Mouse (Mus musculus) liver, embryonic 11.5 days (tissue): Measurements from ENCODE around the gene Ciart. TPM values are rescaled to one million over a fixed set of nuclear protein-coding genes. Genes with fewer than 3 reads are reported as not detected.

Source experiments
- ATAC-seq: fragments of 200-750 bp; cut with Nextera tagmentation; replicated peaks from 2 replicates; pipeline ENCODE4 v1.8.0; 2017; ENCODE audit warnings: moderate number of reproducible peaks, mild to moderate bottlenecking, moderate TSS enrichment, moderate library complexity; ENCODE audit not compliant: low FRiP score
- DNase-seq: peaks from one replicate; pipeline ENCODE4 v3.0.0-alpha.2; 2017; ENCODE audit warnings: low spot score
- H3K27ac ChIP-seq: fragments of 300-500 bp; sonication (generic); 2 replicates; pipeline ENCODE4 v1.5.1; 2014; ENCODE audit warnings: mild to moderate bottlenecking, low read depth, low read length, control low read depth
- H3K27me3 ChIP-seq: fragments of 300-500 bp; sonication (generic); replicated peaks from 2 replicates; pipeline ENCODE4 v1.6.1; 2014; ENCODE audit warnings: low read length, mixed read lengths; ENCODE audit not compliant: control insufficient read depth, insufficient read depth
- H3K36me3 ChIP-seq: fragments of 300-500 bp; sonication (generic); 2 replicates; pipeline ENCODE4 v1.6.1; 2014; ENCODE audit warnings: mild to moderate bottlenecking, low read length, moderate library complexity, mixed read lengths; ENCODE audit not compliant: control insufficient read depth, insufficient read depth
- H3K4me1 ChIP-seq: fragments of 300-500 bp; sonication (generic); replicated peaks from 2 replicates; pipeline ENCODE4 v1.6.1; 2014; ENCODE audit warnings: low read length, mixed read lengths; ENCODE audit not compliant: control insufficient read depth, insufficient read depth
- H3K4me2 ChIP-seq: fragments of 300-500 bp; sonication (generic); 2 replicates; pipeline ENCODE4 v1.6.1; 2014; ENCODE audit warnings: mild to moderate bottlenecking, control low read depth, moderate library complexity
- H3K4me3 ChIP-seq: fragments of 300-500 bp; sonication (generic); 2 replicates; pipeline ENCODE4 v1.5.1; 2014; ENCODE audit warnings: low read depth, low read length, control low read depth
- H3K9ac ChIP-seq: fragments of 300-500 bp; sonication (generic); 2 replicates; pipeline ENCODE4 v1.6.1; 2014; ENCODE audit warnings: low read depth, low read length, control low read depth
- H3K9me3 ChIP-seq: fragments of 300-500 bp; sonication (generic); 2 replicates; pipeline ENCODE4 v1.6.1; 2016; ENCODE audit warnings: low read length, inconsistent platforms, mixed read lengths; ENCODE audit not compliant: control insufficient read depth
- WGBS: fragments of 180-500 bp; shearing (Covaris S2); extraction: QIAGEN DNeasy Blood & Tissue Kit; methylation state at CpG from one replicate; pipeline ENCODE4 v1.1.7; 2014; 5-methylcytosine and 5-hydroxymethylcytosine counted together
- polyA plus RNA-seq: library from polyadenylated mRNA; unstranded; fragments of >200 nt; fragmentation: Nextera tagmentation; extraction: Ambion mirVana; gene quantifications from 2 replicates; pipeline ENCODE4 v1.2.1, GENCODE M21; 2014

The Ciart gene
- polyA plus RNA-seq, 1 experiment from 2014 or later = 8.1 TPM

- ATAC-seq = no peak
- H3K9me3 ChIP-seq = no peaks in the 10 kb centered on the region
- H3K4me2 ChIP-seq = peak overlapping the region; percentile 99
- H3K27ac ChIP-seq = peak overlapping the region; percentile 62
- no peaks in the 10 kb centered on the region for H3K27me3 ChIP-seq
- peak overlapping the region; percentile 57 for H3K9ac ChIP-seq
- H3K4me1 ChIP-seq = peaks cover 15% of the 10 kb centered on the region
- DNase-seq = no peak
- H3K4me3 ChIP-seq = peak overlapping the region; percentile 44
- WGBS = 2% methylated on average over 24 of the region's 24 CpGs
- H3K36me3 ChIP-seq = no peaks in the 10 kb centered on the region; the same call in 1 of the 2 replicates
Observed at GRCm38 (mm10) chr3:95882816-95883425, 870 bp upstream of the Ciart start.

- Histone ChIP-seq H3K4me1 (peaks cover 21% of the 10 kb centered on the region), H3K9me3 (no peaks in the 10 kb centered on the region), H3K27ac (no peak overlapping the region), H3K4me3 (no peak overlapping the region), H3K36me3 (no peaks in the 10 kb centered on the region), H3K9ac (no peak overlapping the region), H3K4me2 (no peak overlapping the region), H3K27me3 (no peaks in the 10 kb centered on the region)
- ATAC-seq (no peak), DNase-seq (no peak)
- 81% methylated on average over 4 of the region's 4 CpGs for WGBS
Observed at GRCm38 (mm10) chr3:95879063-95879462, 3.0 kb downstream of the Ciart start.

GRCm38 (mm10) chr3:95872048-95872447 lies 10.0 kb downstream of the Ciart start:
- DNase-seq (no peak), ATAC-seq (no peak)
- no peaks in the 10 kb centered on the region for H3K27me3 ChIP-seq
- peak overlapping the region; percentile 57 for H3K9ac ChIP-seq
- peak overlapping the region; percentile 70 for H3K4me3 ChIP-seq
- H3K36me3 ChIP-seq = peaks cover 11% of the 10 kb centered on the region
- no peaks in the 10 kb centered on the region for H3K9me3 ChIP-seq
- H3K4me2 ChIP-seq = peak overlapping the region; percentile 74
- 79% methylated on average over 7 of the region's 7 CpGs for WGBS
- no peak overlapping the region for H3K27ac ChIP-seq
- peaks cover 17% of the 10 kb centered on the region for H3K4me1 ChIP-seq

- DNase-seq (peak; percentile 86), ATAC-seq (peak; percentile 96)
- WGBS = under 1% methylated on average over 33 of the region's 33 CpGs
- Histone ChIP-seq H3K9ac (peak within 1 kb of the TSS; percentile 87), H3K9me3 (no peaks in the 10 kb centered on the region), H3K36me3 (peaks cover 14% of the 10 kb centered on the region), H3K4me2 (peak within 1 kb of the TSS; percentile 74), H3K4me3 (peak within 1 kb of the TSS; percentile 70), H3K27ac (peak within 1 kb of the TSS; percentile 80), H3K4me1 (peaks cover 17% of the 10 kb centered on the region), H3K27me3 (no peaks in the 10 kb centered on the region)
Observed at GRCm38 (mm10) chr3:95871392-95871867, 10.6 kb downstream of the Ciart start, which contains the start of gene Mrps21. Gene Mrps21, minus strand, starts transcription at chr3:95871519.

- H3K9me3 ChIP-seq = no peaks in the 10 kb centered on the region
- DNase-seq (no peak), ATAC-seq (peak; percentile 22; the same call in 1 of the 2 replicates)
- peak overlapping the region; percentile 74 for H3K4me2 ChIP-seq
- H3K4me1 ChIP-seq = peaks cover 17% of the 10 kb centered on the region
- no peaks in the 10 kb centered on the region for H3K27me3 ChIP-seq
- H3K4me3 ChIP-seq = peak overlapping the region; percentile 70
- peaks cover 14% of the 10 kb centered on the region for H3K36me3 ChIP-seq
- WGBS = 6% methylated on average over 15 of the region's 15 CpGs
- peak overlapping the region; percentile 87 for H3K9ac ChIP-seq
- peak overlapping the region; percentile 80 for H3K27ac ChIP-seq
Observed at GRCm38 (mm10) chr3:95870976-95871375, 11.1 kb downstream of the Ciart start.

GRCm38 (mm10) chr3:95867408-95867807 lies 14.6 kb downstream of the Ciart start:
- Histone ChIP-seq H3K9ac (no peak overlapping the region), H3K9me3 (no peaks in the 10 kb centered on the region), H3K27ac (no peak overlapping the region), H3K4me2 (no peak overlapping the region), H3K4me1 (peaks cover 10% of the 10 kb centered on the region), H3K36me3 (peaks cover 23% of the 10 kb centered on the region), H3K27me3 (no peaks in the 10 kb centered on the region), H3K4me3 (no peak overlapping the region)
- no peak for DNase-seq
- no peak for ATAC-seq
- 94% methylated on average over 2 of the region's 2 CpGs for WGBS

DNA sequence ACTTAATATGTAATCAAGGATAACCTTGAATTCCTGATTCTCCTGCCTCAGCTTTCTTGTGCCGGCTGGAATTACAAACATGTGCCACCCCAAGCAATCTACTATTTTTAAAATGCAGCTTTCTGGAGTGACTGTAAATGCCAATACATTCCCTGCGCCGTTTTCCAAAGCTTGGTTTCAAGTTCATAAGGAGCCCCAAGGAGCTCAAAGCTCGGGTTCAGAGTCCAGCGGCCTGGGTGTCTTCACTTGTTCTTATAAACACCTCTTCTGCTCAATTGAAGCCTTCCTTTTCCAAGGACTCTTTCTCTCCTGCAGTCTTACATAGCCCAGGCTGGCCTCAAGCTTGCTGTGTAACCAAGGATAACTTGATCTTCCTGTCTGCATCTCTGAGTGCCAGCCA lies 16.0 kb downstream of the Ciart start:
- H3K27ac ChIP-seq = no peak overlapping the region
- H3K9me3 ChIP-seq = no peaks in the 10 kb centered on the region
- no peak overlapping the region for H3K4me2 ChIP-seq
- no peak overlapping the region for H3K4me3 ChIP-seq
- no peaks in the 10 kb centered on the region for H3K27me3 ChIP-seq
- DNase-seq (no peak), ATAC-seq (no peak)
- WGBS = 84% methylated on average over 5 of the region's 5 CpGs
- peaks cover 6% of the 10 kb centered on the region for H3K4me1 ChIP-seq
- peaks cover 23% of the 10 kb centered on the region for H3K36me3 ChIP-seq
- H3K9ac ChIP-seq = no peak overlapping the region

DNA sequence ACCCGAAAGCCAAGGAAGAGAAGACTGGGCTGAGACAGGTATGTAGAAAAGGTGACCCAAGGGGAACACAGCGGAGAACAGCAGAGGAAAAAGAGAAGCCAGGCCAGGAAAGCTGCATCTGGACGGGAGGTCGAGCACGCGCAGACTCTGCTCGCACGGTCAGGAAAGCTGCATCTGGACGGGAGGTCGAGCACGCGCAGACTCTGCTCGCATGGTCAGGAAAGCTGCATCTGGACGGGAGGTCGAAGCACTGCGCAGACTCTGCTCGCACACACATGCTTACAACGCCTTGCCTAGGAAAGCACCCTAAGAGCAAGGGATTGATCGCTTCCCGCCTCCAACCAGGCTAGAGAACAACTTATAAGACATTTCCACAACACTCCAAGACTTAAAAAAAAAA lies 16.5 kb downstream of the Ciart start:
- peaks cover 4% of the 10 kb centered on the region for H3K4me1 ChIP-seq
- H3K4me3 ChIP-seq = no peak overlapping the region
- peaks cover 23% of the 10 kb centered on the region for H3K36me3 ChIP-seq
- ATAC-seq = no peak
- H3K27ac ChIP-seq = no peak overlapping the region
- DNase-seq = no peak
- H3K9me3 ChIP-seq = no peaks in the 10 kb centered on the region
- 87% methylated on average over 20 of the region's 20 CpGs for WGBS
- H3K4me2 ChIP-seq = no peak overlapping the region
- no peak overlapping the region for H3K9ac ChIP-seq
- no peaks in the 10 kb centered on the region for H3K27me3 ChIP-seq

GRCm38 (mm10) chr3:95865050-95865449 lies 17.0 kb downstream of the Ciart start:
- Histone ChIP-seq H3K4me2 (no peak overlapping the region), H3K27ac (no peak overlapping the region), H3K36me3 (peaks cover 23% of the 10 kb centered on the region), H3K27me3 (no peaks in the 10 kb centered on the region), H3K9me3 (no peaks in the 10 kb centered on the region), H3K9ac (no peak overlapping the region), H3K4me1 (no peaks in the 10 kb centered on the region), H3K4me3 (no peak overlapping the region)
- ATAC-seq = no peak
- whole genome bisulfite sequencing = 83% methylated on average over 5 of the region's 5 CpGs
- DNase-seq = no peak
